9 mouse cellular contexts compared by ENCODE assay signal in the genomic region with DNA sequence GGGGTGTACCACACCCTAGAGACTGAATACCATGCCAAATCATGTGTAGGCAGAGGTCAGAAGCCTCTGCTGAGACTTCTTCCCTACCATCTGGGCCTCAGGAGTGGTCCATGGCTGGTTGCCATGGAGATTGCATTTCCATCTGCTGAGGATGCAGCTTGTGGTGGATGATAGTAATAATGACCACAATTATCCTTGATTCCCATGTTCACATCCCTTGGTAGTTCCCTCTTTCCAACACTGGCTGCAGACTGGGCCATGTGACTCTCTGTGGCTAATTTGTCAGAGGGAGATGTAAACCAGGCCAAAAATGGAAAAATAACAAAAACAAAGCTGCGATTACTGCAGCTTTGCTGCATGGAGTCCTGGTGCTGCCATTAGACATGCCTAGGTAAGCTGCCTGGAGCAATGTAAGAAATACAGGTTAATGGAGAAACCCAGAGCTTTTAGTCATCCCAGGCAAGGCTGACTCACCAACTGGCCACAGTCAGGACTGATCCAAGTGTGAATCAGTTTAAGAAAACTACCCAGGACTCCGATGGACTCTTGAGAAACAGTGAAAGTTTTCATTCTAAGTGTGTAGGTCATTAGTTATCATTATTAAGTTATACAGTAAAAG. TPM values are rescaled to one million over a fixed set of nuclear protein-coding genes. Genes with fewer than 3 reads are reported as not detected.
DNase-seq lines count a peak whose midpoint lies in the region; ATAC-seq lines count a peak whose summit lies in the region.
"Had no signal": no experiment of that assay in that cellular context is flagged by ENCODE, and none has a peak within 500 bp of the region (broad histone marks: within the 10 kb centered on the region; RNA-seq: fewer than 3 reads in every experiment).

No protein-coding gene starts in this region.

- peak; percentile 27 to 28 for DNase-seq in adrenal gland, postnatal 36 days
- DNase-seq in adrenal gland, postnatal 10 days: no peak
- DNase-seq in cerebellum, adult 8-10 months: peak; percentile 67
- DNase-seq in forebrain, embryonic 14.5 days (ENCODE audit: low spot score): peak; percentile 83
- no peak for DNase-seq in gastrocnemius, postnatal 10 days
- no peak for DNase-seq in ovary, postnatal 36 days (ENCODE audit: low spot score)
- no peak for DNase-seq in spleen, postnatal 14 days (ENCODE audit: low spot score in 2 of 2)
- DNase-seq: spleen, adult 18-20 months had no signal

- H3K4me3 ChIP-seq in forebrain, embryonic 14.5 days (ENCODE audit: low read depth, low read length): no peak overlapping the region
- no peak overlapping the region for H3K4me3 ChIP-seq in midbrain, embryonic 16.5 days (ENCODE audit: low read depth, low read length)

- H3K27me3 ChIP-seq in forebrain, embryonic 14.5 days (replicated peaks; ENCODE audit: control insufficient read depth, insufficient read depth, low read length): no peaks in the 10 kb centered on the region
- H3K27me3 ChIP-seq in midbrain, embryonic 16.5 days (ENCODE audit: control insufficient read depth, insufficient read depth, low read depth, low read length): no peaks in the 10 kb centered on the region

- ATAC-seq in forebrain, embryonic 14.5 days: peak; percentile 80
- peak; percentile 72 for ATAC-seq in midbrain, embryonic 16.5 days

- H3K9ac ChIP-seq in forebrain, embryonic 14.5 days (ENCODE audit: low read length): no peak overlapping the region
- H3K9ac ChIP-seq in midbrain, embryonic 16.5 days (ENCODE audit: low read depth, low read length): peak overlapping the region; percentile 30; the same call in 1 of the 2 replicates

- H3K9me3 ChIP-seq in forebrain, embryonic 14.5 days (replicated peaks; ENCODE audit: control insufficient read depth, low read length): no peaks in the 10 kb centered on the region
- H3K9me3 ChIP-seq in midbrain, embryonic 16.5 days (replicated peaks; ENCODE audit: control insufficient read depth, low read length, poor library complexity, severe bottlenecking): no peaks in the 10 kb centered on the region

- 79% methylated on average over 2 of the region's 2 CpGs for WGBS in forebrain, embryonic 14.5 days
- WGBS in midbrain, embryonic 16.5 days: 62% methylated on average over 2 of the region's 2 CpGs

- H3K4me2 ChIP-seq in forebrain, embryonic 14.5 days (ENCODE audit: low read length): no peak overlapping the region
- no peak overlapping the region for H3K4me2 ChIP-seq in midbrain, embryonic 16.5 days (ENCODE audit: low read length)

- H3K36me3 ChIP-seq in forebrain, embryonic 14.5 days (ENCODE audit: control insufficient read depth, insufficient read depth, low read length): no peaks in the 10 kb centered on the region
- H3K36me3 ChIP-seq in midbrain, embryonic 16.5 days (ENCODE audit: control insufficient read depth, insufficient read depth, low read length): no peaks in the 10 kb centered on the region

- H3K4me1 ChIP-seq in forebrain, embryonic 14.5 days (ENCODE audit: control insufficient read depth, insufficient read depth, low read length): peaks cover 17% of the 10 kb centered on the region
- peaks cover 29% of the 10 kb centered on the region for H3K4me1 ChIP-seq in midbrain, embryonic 16.5 days (ENCODE audit: control insufficient read depth, insufficient read depth, low read length)

- H3K27ac ChIP-seq in forebrain, embryonic 14.5 days (ENCODE audit: low read depth, low read length): peak overlapping the region; percentile 89
- H3K27ac ChIP-seq in midbrain, embryonic 16.5 days (ENCODE audit: low read length): peak overlapping the region; percentile 88

RNA-seq across cellular contexts. Expression of a gene that starts 9.2 kb away (rescaled TPM):
- 1 to 10 TPM; 5.8 to 6.2 TPM for total RNA-seq in adrenal gland, postnatal 36 days (2021)
- 10 to 100 TPM in 1 of 2 experiments, 1 to 10 TPM in 1; 9.7 to 12.3 TPM for total RNA-seq in adrenal gland, postnatal 10 days (2021)
- polyA plus RNA-seq in forebrain, embryonic 14.5 days (2014; fragmentation: Nextera tagmentation; extraction: Ambion mirVana): 24.5 and 26.1 TPM in 2 replicates
- 48.0 and 56.3 TPM in 2 replicates for polyA plus RNA-seq in midbrain, embryonic 16.5 days (2015; fragmentation: Nextera tagmentation; extraction: Ambion mirVana)
- 10 to 100 TPM; 14.1 to 17.2 TPM for total RNA-seq in gastrocnemius, postnatal 10 days (2021)

RNA-seq across cellular contexts. Expression of a gene that starts 30.6 kb away (rescaled TPM):
- 1 to 10 TPM; 3.6 to 6.2 TPM for total RNA-seq in adrenal gland, postnatal 36 days (2021)
- total RNA-seq in adrenal gland, postnatal 10 days (2021): 10 to 100 TPM; 10.1 to 18.0 TPM
- polyA plus RNA-seq in forebrain, embryonic 14.5 days (2014; fragmentation: Nextera tagmentation; extraction: Ambion mirVana): 13.9 and 15.6 TPM in 2 replicates
- polyA plus RNA-seq in midbrain, embryonic 16.5 days (2015; fragmentation: Nextera tagmentation; extraction: Ambion mirVana): 20.5 and 20.7 TPM in 2 replicates
- total RNA-seq in gastrocnemius, postnatal 10 days (2021): 10 to 100 TPM; 20.6 to 27.9 TPM

Comparison
In these comparisons a context has a peak if more than half of its experiments do, and no peak if none do; other contexts are left out.
1. DNase-seq: peak in adrenal gland, postnatal 36 days (2 of 2), cerebellum, adult 8-10 months (single experiment) and forebrain, embryonic 14.5 days (single experiment); none in adrenal gland, postnatal 10 days (single experiment), gastrocnemius, postnatal 10 days (single experiment), ovary, postnatal 36 days (single experiment) and spleen, postnatal 14 days (0 of 2).